Mouse (Mus musculus) lung, embryonic 15.5 days (tissue): Measurements from ENCODE around the gene Kif5c. TPM values are rescaled to one million over a fixed set of nuclear protein-coding genes. Genes with fewer than 3 reads are reported as not detected.

Experiments
- ATAC-seq: fragments of 200-750 bp; cut with Nextera tagmentation; 2 replicates; pipeline ENCODE4 v1.8.0; 2017; ENCODE audit warnings: moderate number of reproducible peaks, borderline replicate concordance; ENCODE audit not compliant: low FRiP score, low TSS enrichment; ENCODE audit errors: extremely low read depth
- H3K27ac ChIP-seq: fragments of 300-500 bp; sonication (generic); 2 replicates; pipeline ENCODE4 v1.5.1; 2015; ENCODE audit warnings: moderate library complexity, mild to moderate bottlenecking, inconsistent platforms
- H3K27me3 ChIP-seq: fragments of 300-500 bp; sonication (generic); 2 replicates; pipeline ENCODE4 v1.6.1; 2015; ENCODE audit warnings: inconsistent platforms
- H3K36me3 ChIP-seq: fragments of 300-500 bp; sonication (generic); 2 replicates; pipeline ENCODE4 v1.6.1; 2015; ENCODE audit warnings: inconsistent platforms
- H3K4me1 ChIP-seq: fragments of 300-500 bp; sonication (generic); 2 replicates; pipeline ENCODE4 v1.6.1; 2015; ENCODE audit warnings: inconsistent platforms
- H3K4me2 ChIP-seq: fragments of 300-500 bp; sonication (generic); 2 replicates; pipeline ENCODE4 v1.6.1; 2015; ENCODE audit warnings: inconsistent platforms, mild to moderate bottlenecking, moderate library complexity
- H3K4me3 ChIP-seq: fragments of 300-500 bp; sonication (generic); 2 replicates; pipeline ENCODE4 v1.5.1; 2015; ENCODE audit warnings: mild to moderate bottlenecking, inconsistent platforms
- H3K9ac ChIP-seq: fragments of 300-500 bp; sonication (generic); 2 replicates; pipeline ENCODE4 v1.6.1; 2015; ENCODE audit warnings: inconsistent platforms
- H3K9me3 ChIP-seq: fragments of 300-500 bp; sonication (generic); 2 replicates; pipeline ENCODE4 v1.6.1; 2016; ENCODE audit warnings: inconsistent platforms
- WGBS: fragments of 180-500 bp; shearing (Covaris S2); methylation state at CpG from one replicate; pipeline ENCODE4 v1.1.7; 2015; 5-methylcytosine and 5-hydroxymethylcytosine counted together
- polyA plus RNA-seq: library from polyadenylated mRNA; unstranded; fragments of >200 nt; fragmentation: Nextera tagmentation; extraction: Ambion mirVana; gene quantifications from 2 replicates; pipeline ENCODE4 v1.2.1, GENCODE M21; 2015

The Kif5c gene
- polyA plus RNA-seq, 1 experiment from 2014 or later, result 1.2 TPM

- Histone ChIP-seq H3K27me3 (no peaks in the 10 kb centered on the region), H3K9me3 (no peaks in the 10 kb centered on the region), H3K36me3 (no peaks in the 10 kb centered on the region), H3K9ac (no peak overlapping the region), H3K27ac (no peak overlapping the region), H3K4me1 (0 out of 2 replicates have a peak, but pooled peaks cover 6% of the 10 kb centered on the region), H3K4me3 (no peak overlapping the region), H3K4me2 (no peak overlapping the region)
- WGBS, result 58% methylated on average over 6 of the region's 6 CpGs
- ATAC-seq, result no peak
Measured at GRCm38 (mm10) chr2:49628094-49628705, 9.1 kb downstream of the Kif5c start.

- WGBS, result 92% methylated on average over 12 of the region's 12 CpGs
- no peak for ATAC-seq
- no peaks in the 10 kb centered on the region for H3K27me3 ChIP-seq
Measured at GRCm38 (mm10) chr2:49629181-49629580, 10.1 kb downstream of the Kif5c start.

GRCm38 (mm10) chr2:49630636-49631035, 11.5 kb downstream of the Kif5c start:
- Histone ChIP-seq H3K4me3 (no peak overlapping the region), H3K36me3 (no peaks in the 10 kb centered on the region), H3K9me3 (no peaks in the 10 kb centered on the region), H3K27ac (no peak overlapping the region), H3K4me2 (no peak overlapping the region), H3K27me3 (no peaks in the 10 kb centered on the region), H3K4me1 (0 out of 2 replicates have a peak, but pooled peaks cover 6% of the 10 kb centered on the region), H3K9ac (no peak overlapping the region)
- WGBS, result 82% methylated on average over 6 of the region's 6 CpGs
- no peak for ATAC-seq

More at GRCm38 (mm10) chr2:49629181-49629580, 10.1 kb downstream of the Kif5c start:
- H3K36me3 ChIP-seq, result no peaks in the 10 kb centered on the region
- H3K4me3 ChIP-seq, result no peak overlapping the region
- no peak overlapping the region for H3K4me2 ChIP-seq
- H3K27ac ChIP-seq, result no peak overlapping the region
- H3K9ac ChIP-seq, result no peak overlapping the region
- H3K4me1 ChIP-seq, result 0 out of 2 replicates have a peak, but pooled peaks cover 6% of the 10 kb centered on the region
- H3K9me3 ChIP-seq, result no peaks in the 10 kb centered on the region

GRCm38 (mm10) chr2:49633231-49633630, 14.1 kb downstream of the Kif5c start:
- H3K9me3 ChIP-seq, result no peaks in the 10 kb centered on the region
- H3K27me3 ChIP-seq, result no peaks in the 10 kb centered on the region
- 0 out of 2 replicates have a peak, but pooled peaks cover 3% of the 10 kb centered on the region for H3K4me1 ChIP-seq
- H3K27ac ChIP-seq, result no peak overlapping the region
- 56% methylated on average over 9 of the region's 9 CpGs for WGBS
- ATAC-seq, result no peak
- H3K36me3 ChIP-seq, result no peaks in the 10 kb centered on the region
- H3K4me3 ChIP-seq, result no peak overlapping the region
- H3K9ac ChIP-seq, result no peak overlapping the region
- H3K4me2 ChIP-seq, result no peak overlapping the region

- no peak overlapping the region for H3K4me3 ChIP-seq
- no peaks in the 10 kb centered on the region for H3K36me3 ChIP-seq
- H3K9me3 ChIP-seq, result no peaks in the 10 kb centered on the region
- no peak for ATAC-seq
- no peaks in the 10 kb centered on the region for H3K27me3 ChIP-seq
- no peak overlapping the region for H3K27ac ChIP-seq
- no peak overlapping the region for H3K4me2 ChIP-seq
- no peaks in the 10 kb centered on the region for H3K4me1 ChIP-seq
- WGBS, result 78% methylated on average over 3 of the region's 3 CpGs
- H3K9ac ChIP-seq, result no peak overlapping the region
Measured at GRCm38 (mm10) chr2:49642761-49643160, 23.7 kb downstream of the Kif5c start.

GRCm38 (mm10) chr2:49643756-49644155, 24.7 kb downstream of the Kif5c start:
- 67% methylated on average over 8 of the region's 8 CpGs for WGBS
- Histone ChIP-seq H3K27ac (no peak overlapping the region), H3K9ac (no peak overlapping the region), H3K4me3 (no peak overlapping the region), H3K4me2 (no peak overlapping the region), H3K9me3 (no peaks in the 10 kb centered on the region), H3K36me3 (no peaks in the 10 kb centered on the region), H3K27me3 (no peaks in the 10 kb centered on the region), H3K4me1 (no peaks in the 10 kb centered on the region)
- no peak for ATAC-seq

GRCm38 (mm10) chr2:49647591-49647990, 28.5 kb downstream of the Kif5c start:
- no peaks in the 10 kb centered on the region for H3K9me3 ChIP-seq
- H3K27me3 ChIP-seq, result no peaks in the 10 kb centered on the region
- no peak overlapping the region for H3K4me3 ChIP-seq
- 84% methylated on average over 6 of the region's 6 CpGs for WGBS
- no peak for ATAC-seq
- H3K4me1 ChIP-seq, result no peaks in the 10 kb centered on the region
- no peaks in the 10 kb centered on the region for H3K36me3 ChIP-seq
- H3K9ac ChIP-seq, result no peak overlapping the region
- no peak overlapping the region for H3K4me2 ChIP-seq
- no peak overlapping the region for H3K27ac ChIP-seq

- 23% methylated on average over 9 of the region's 9 CpGs for WGBS
- Histone ChIP-seq H3K9ac (no peak overlapping the region), H3K9me3 (no peaks in the 10 kb centered on the region), H3K4me3 (no peak overlapping the region), H3K27ac (no peak overlapping the region), H3K27me3 (no peaks in the 10 kb centered on the region), H3K4me1 (no peaks in the 10 kb centered on the region), H3K36me3 (no peaks in the 10 kb centered on the region), H3K4me2 (no peak overlapping the region)
- ATAC-seq, result no peak
Measured at GRCm38 (mm10) chr2:49648344-49648743, 29.2 kb downstream of the Kif5c start.

GRCm38 (mm10) chr2:49648806-49649205, 29.7 kb downstream of the Kif5c start:
- Histone ChIP-seq H3K27me3 (no peaks in the 10 kb centered on the region), H3K4me1 (no peaks in the 10 kb centered on the region), H3K9ac (no peak overlapping the region), H3K36me3 (no peaks in the 10 kb centered on the region), H3K4me3 (no peak overlapping the region), H3K27ac (no peak overlapping the region), H3K9me3 (no peaks in the 10 kb centered on the region), H3K4me2 (no peak overlapping the region)
- no peak; the same call in 1 of the 2 replicates for ATAC-seq
- WGBS, result 86% methylated on average over 6 of the region's 6 CpGs

- Histone ChIP-seq H3K9ac (no peak overlapping the region), H3K36me3 (no peaks in the 10 kb centered on the region), H3K27ac (no peak overlapping the region), H3K4me3 (no peak overlapping the region), H3K9me3 (no peaks in the 10 kb centered on the region), H3K27me3 (no peaks in the 10 kb centered on the region), H3K4me2 (no peak overlapping the region), H3K4me1 (no peaks in the 10 kb centered on the region)
- ATAC-seq, result no peak
- WGBS, result 75% methylated on average over 10 of the region's 10 CpGs
Measured at GRCm38 (mm10) chr2:49649211-49649610, 30.1 kb downstream of the Kif5c start.

GRCm38 (mm10) chr2:49651737-49652136, 32.6 kb downstream of the Kif5c start:
- no peak overlapping the region for H3K4me3 ChIP-seq
- H3K27me3 ChIP-seq, result no peaks in the 10 kb centered on the region
- no peak overlapping the region for H3K27ac ChIP-seq
- no peak overlapping the region for H3K9ac ChIP-seq
- H3K36me3 ChIP-seq, result no peaks in the 10 kb centered on the region
- WGBS, result 50% methylated on average over 1 of the region's 1 CpGs
- no peak for ATAC-seq
- no peaks in the 10 kb centered on the region for H3K9me3 ChIP-seq
- H3K4me2 ChIP-seq, result no peak overlapping the region
- no peaks in the 10 kb centered on the region for H3K4me1 ChIP-seq

GRCm38 (mm10) chr2:49654606-49655005, 35.5 kb downstream of the Kif5c start:
- 80% methylated on average over 10 of the region's 10 CpGs for WGBS
- no peaks in the 10 kb centered on the region for H3K4me1 ChIP-seq
- no peaks in the 10 kb centered on the region for H3K9me3 ChIP-seq
- H3K4me3 ChIP-seq, result no peak overlapping the region
- ATAC-seq, result no peak
- H3K9ac ChIP-seq, result no peak overlapping the region
- no peaks in the 10 kb centered on the region for H3K36me3 ChIP-seq
- H3K27ac ChIP-seq, result no peak overlapping the region
- H3K27me3 ChIP-seq, result no peaks in the 10 kb centered on the region
- no peak overlapping the region for H3K4me2 ChIP-seq
